Mouse (Mus musculus) lung, adult 18-20 months (tissue): ENCODE data around the gene Rasl10b.
A peak's percentile ranks its signal among the peaks of the same experiment; 100 is the strongest.

Experiments used
- DNase-seq, 2 experiments: peaks; one replicate each; pipeline ENCODE4 v3.0.0; 2022; ENCODE audit warnings: mixed read lengths in 2 of 2

Gene Rasl10b

DNA sequence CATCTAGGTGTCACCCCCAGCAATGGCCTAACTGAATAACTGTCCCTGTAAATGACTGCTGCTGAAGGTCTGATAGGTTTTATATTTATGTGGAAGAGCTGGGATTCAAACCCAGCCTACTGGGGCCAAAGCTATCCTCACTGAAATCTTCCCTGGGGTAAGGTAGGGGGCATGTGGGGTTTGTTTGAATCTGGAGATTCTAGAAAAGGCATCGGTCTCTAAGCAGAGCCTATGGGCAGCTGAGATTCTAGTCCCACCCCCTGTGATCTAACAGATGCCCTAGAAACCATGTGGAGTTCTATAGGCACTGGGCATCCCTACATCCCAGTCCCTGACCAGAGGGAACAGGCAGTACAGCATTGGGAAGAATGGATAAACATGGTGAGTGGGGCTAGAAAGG, 28.4 kb downstream of the Rasl10b start, which contains the start of gene 1700020L24Rik:
1700020L24Rik (plus strand) TSS at position 301 of the 400 bp plus-strand sequence.
- DNase-seq = no peak

DNA sequence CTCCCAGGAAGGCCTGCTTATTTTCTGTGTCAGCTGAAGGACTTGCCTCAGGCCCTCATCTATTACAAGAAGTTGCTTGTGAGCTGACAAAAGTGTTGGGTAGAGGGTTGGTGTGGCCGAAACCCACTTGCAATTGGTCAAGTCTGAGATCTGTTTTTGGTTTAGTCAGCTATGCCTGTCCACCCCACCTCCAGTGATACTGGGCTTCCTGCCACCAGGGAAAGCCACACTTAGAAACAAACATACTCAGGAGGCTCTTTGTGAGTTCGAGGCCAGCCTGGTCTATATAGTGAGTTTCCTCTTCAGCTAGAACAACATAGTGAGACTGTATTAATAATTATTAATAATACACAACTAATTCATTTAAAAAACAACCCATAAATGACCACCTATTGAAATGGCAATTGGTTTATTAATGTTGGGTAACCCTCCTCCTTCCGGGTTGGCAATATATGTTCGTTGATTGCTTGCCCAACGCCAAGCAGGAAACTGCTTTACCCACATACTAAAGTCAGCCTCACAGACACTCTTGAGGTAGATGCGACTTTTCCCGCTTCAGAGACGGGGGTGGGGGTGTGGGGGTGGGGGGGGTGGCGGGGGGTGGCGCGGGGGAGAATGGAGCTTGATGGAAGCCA, 30.6 kb downstream of the Rasl10b start:
- no peak for DNase-seq

- peak; percentile 83 to 85 for DNase-seq
These were observed 31.4 kb downstream of the Rasl10b start for GRCm38 (mm10) chr11:83440081-83441064.

DNA sequence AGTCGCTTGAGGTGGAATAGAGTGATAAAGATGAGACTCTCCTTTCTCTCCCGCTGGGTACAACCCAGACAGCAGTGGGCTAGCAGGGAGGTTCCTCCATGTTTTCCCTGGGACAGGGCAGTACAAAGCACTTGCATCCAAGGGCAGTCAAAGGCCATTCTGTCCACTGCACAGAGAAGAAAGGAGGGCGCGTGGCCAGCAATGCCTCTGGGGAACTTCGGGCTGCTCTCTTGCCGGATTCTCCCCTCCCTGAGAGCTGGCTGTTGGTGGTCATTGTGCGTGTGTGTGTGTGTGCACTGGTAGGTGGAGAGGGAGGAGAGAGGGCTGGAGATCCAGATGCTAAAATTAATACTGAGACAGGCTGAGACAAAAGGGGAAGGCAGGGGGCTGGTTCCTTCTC, 32.3 kb downstream of the Rasl10b start:
- no peak for DNase-seq

DNA sequence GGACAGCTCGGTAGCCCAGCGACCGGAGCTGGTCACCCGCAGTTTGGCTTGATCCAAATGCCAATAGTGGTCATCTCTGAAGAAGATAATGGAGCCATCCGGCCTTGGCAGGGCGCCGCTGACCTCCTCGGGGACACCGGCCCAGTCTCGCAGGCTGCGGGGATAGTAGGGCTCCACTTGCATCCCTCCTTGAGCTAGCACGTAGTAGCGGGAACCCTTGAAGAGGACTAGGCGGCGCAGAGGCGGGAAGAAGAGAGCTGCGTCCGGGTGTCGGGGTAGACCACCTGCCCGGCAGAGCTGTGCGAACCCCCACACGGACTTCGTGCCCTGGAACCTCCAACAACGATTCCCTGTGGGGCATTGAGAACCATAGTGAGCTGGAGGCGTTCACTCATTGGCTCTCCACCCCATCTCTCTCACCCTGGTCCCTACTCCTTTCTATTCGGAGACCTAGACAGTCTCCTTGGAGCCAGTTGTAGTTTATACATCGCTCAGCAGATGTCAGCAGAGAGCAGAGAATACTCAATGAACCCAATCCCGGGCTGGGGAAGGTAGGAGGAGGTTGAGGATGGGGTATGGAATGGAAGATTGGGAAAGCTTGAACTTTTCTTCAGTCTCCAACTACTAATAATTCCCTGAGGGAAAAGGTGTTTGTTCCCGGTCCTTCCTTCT, 33.8 kb downstream of the Rasl10b start:
- peak; percentile 66 to 78 for DNase-seq

DNA sequence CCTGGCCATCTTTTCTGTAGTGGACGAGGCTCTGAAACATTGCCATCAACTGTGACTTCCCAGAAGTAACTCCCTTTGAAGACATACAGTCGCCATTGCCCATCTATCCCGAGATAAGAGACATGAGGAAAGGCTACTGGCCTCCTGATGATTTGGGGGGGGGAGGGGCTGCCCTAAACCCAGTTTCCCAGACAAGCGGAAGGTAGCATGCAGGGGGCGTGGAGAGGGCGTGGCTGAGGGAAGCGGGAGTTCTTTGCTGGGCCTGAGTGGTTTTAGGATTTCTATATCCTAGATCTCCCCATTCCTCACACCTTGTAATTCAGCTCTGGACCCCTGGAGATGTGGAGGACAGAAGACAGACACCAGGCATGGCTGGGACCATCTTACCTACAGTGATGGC, 34.9 kb downstream of the Rasl10b start:
- no peak for DNase-seq

DNA sequence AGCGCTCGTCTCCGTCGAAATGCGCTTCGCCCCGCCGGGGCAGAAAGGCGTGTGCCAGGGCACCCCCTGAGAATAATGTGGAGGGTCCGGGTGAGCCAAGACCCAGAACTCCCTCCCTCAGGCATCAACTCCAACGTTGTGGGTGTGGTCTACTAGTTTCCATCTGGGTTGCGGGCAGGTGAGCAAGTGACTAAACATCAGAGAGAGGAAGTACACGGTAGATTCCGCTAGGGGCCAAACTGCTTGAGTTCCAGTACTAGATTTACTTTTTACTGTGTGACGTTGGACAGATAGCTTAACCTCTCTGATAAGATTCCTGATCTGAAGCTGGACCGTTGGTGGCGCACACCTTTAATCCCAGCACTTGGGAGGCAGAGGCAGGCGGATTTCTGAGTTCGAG, 36.1 kb downstream of the Rasl10b start:
- no peak for DNase-seq

- no peak for DNase-seq
These were observed 38.7 kb downstream of the Rasl10b start for GRCm38 (mm10) chr11:83447612-83448011.

DNA sequence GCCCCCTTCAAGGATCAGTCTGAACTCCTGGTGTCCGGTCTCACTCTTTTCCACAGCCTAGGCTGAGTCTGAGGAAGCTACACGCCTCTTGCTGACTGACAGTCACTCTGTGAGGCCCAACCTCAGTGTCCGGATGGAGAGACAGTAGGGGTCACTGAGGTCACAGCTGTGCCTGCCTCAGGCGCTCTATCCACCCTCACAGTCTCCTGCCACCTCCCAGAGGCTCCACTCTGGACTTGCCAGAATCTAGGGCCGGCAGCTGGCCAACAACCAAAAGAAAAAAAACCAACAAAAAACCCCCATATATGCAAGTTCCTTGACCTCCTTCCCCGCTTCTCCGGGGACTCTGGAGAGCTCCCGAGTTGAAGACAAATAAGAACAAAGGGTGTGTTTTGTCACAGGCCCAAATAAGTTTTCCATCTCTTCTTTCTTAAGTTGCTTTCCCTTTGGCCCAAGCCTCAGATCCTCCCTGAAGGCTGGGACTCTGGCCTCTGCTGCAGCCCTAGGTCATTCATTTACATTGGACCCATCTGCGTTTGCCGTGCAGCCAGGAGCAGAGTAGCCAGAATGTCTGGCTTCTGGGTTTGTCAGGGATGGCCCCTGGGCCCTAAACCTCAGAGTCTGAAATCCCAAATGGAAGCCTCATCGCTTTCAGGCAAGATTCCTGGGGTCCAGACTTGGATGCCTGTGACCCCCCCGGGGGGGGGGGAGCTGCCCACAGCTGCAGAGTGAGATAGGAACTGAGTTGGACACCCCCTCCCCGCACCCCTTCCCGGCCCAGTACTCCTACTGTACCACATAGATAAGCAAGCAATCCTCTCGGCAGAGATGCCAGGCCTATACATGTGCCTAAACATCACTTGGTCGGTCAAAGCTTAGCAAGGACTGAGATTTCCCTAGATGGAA, 39.3 kb downstream of the Rasl10b start:
- DNase-seq = peak; percentile 46 to 51

- peak; percentile 78 to 81 for DNase-seq
These were observed 39.9 kb downstream of the Rasl10b start for GRCm38 (mm10) chr11:83448927-83449236.

DNA sequence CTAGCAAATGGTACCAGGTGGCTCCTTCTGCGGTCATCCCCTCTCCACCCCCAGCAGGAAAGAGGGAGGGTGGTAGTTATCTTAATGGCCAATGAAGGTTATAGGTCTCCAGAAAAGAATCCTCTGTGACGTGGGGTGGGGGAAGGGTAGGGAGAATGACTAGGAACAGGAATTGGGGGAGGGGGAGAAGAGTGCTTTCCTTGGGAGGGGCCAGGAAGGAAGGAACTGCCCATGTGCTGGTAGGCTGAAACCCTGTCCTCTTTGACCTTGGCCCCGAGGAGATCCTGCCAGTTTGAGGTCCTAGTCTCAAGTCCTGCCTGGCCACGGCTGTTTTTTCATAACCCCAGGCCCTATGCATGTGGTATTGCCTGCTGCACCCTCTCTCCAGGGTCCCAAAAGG, 40.4 kb downstream of the Rasl10b start:
- DNase-seq = peak in 1 of 2 experiments; percentile 41

- no peak for DNase-seq
These were observed 41.6 kb downstream of the Rasl10b start for GRCm38 (mm10) chr11:83450550-83450949.

GRCm38 (mm10) chr11:83451281-83451680, 42.3 kb downstream of the Rasl10b start:
- DNase-seq = no peak

GRCm38 (mm10) chr11:83454548-83454947, 45.6 kb downstream of the Rasl10b start:
- DNase-seq = peak; percentile 65 to 78

- DNase-seq = no peak
These were observed 46.7 kb downstream of the Rasl10b start for GRCm38 (mm10) chr11:83455608-83456007.

DNA sequence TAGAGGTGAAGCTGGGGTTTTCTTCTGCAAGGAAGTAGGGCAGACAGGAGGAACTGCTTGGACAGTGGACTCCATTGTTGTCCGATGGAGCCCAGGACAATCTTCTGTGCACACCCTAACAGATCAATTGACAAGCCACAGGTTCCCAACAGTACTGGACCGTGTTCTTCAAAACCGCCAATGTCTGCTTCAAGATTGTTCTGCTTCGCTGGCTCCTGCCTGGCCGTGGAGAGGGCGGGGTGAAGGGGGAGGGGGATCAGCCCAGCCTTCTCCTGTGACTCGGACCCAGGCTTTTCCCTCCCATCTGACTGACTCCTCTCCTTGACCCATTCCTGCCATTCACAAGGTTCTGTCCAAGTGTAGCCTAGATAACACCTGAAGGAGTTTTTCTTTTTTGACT, 48.3 kb downstream of the Rasl10b start:
- no peak for DNase-seq

DNA sequence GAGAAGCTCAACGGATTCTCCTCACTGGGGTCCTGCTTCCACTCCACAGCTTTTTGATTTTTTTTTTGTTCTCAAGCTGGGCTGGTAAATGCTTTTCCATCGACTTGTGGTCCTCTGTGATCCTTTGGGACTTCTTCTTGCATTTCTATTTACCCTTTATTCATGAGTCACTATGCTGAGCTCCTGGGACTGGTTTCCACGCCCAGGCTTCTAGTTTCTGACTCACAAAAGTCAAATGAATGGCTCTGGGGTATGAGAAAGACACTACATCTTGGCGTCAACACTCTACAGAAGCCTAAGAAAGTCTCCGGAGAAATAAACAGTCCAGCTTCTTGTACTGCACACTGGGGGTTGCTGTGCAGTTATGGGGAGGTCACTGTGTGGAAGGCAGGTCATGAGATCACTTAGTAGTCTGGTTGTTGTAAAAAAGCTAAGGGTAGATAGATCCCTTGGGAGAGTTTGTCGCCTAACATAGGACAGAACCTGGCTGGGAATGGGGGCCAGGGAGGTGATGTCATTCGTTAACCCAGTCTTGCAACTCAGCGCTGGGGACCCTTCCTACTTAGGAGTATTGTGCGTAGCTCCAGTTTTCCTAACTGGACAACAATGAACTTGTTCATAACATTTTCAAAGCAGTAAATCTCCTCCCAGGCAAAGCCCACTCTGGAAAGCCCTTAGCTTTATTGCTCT, 49.1 kb downstream of the Rasl10b start:
- no peak for DNase-seq

- no peak for DNase-seq
These were observed 52.6 kb downstream of the Rasl10b start for GRCm38 (mm10) chr11:83461462-83462027.

GRCm38 (mm10) chr11:83462711-83463244, 53.8 kb downstream of the Rasl10b start, which contains the start of gene Mmp28:
TSS of gene Mmp28 (minus strand) at chr11:83463071.
- peak; percentile 76 to 79 for DNase-seq

DNA sequence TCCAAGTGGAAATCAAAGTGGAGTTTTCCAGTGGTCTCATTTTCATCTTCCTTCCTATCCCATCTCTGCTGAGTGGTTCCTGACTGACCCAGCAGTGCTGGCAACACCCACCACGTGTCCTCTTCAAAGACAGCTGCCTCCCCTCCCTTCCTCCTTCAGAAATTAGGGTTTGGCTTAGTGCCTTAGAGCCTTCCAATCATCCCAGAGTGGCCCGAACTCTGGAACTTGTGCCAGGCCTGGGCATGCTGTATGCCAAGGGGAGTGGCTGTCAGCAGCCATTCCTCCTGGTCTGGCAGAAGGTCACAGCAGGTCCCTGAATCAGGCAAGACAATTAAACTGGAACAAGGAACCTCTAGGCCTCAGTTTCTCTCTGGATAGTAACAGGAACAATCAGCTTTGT, 57.0 kb downstream of the Rasl10b start:
- DNase-seq = peak; percentile 79 to 86

GRCm38 (mm10) chr11:83467120-83467652, 58.2 kb downstream of the Rasl10b start:
- DNase-seq = peak; percentile 73 to 83
